Mouse (Mus musculus): ENCODE data around the gene Gm13698.
"Not testable (repeated sequence)": the region's sequence is repeated elsewhere in the genome, so short reads cannot be mapped to it uniquely, and the experiment has no call there.

Gene Gm13698

DNA sequence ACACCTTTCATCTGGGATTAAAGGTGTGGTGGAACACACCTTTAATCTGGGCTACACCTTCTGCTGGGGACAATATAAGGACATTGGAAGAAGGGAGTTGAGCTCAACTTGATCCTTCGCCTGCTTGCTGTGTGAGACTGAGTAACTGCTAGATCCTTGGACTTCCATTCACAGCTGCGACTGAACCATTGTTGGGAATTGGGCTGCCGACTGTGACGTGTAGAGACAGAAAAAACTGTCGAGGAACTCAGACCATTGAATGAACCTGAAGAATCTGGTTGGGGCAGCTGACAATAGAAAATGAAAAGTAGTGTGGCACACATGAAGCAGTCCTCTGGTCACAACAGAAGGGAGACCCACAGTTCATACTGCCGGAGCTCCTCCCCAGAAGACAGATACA, at the start of gene Gm13698:
Gm13698 (plus strand) TSS at position 301 of the 400 bp plus-strand sequence.
- in situ Hi-C loops (cut with MboI) = not testable (repeated sequence)

DNA sequence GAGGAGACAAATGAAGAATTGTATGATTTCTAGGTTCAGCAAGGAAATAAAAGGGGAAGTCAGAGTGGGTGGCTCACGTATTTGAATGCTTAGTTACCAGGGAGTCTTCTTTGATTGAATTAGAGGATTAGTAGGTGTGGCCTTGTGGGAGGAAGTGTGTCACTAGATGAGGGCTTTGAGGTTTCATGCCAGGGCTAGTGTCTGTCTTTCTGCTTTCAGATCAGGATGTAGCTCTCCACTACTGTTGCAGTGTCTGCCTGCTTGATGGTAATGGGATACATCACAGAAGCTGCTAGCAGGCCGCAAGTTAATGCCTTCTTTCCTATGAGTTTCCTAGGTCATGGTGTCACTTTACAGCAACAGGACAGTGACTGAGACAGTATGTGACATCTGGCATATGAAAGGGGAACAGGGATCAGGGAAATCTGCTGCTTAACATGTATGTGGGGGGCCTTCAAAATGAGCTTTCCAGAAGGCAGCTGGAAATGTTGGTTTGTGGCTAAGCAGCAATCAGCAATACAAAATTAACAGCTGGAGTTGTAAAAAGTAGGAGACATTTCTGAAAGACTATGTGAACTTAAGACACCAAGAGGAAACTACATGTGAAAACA, 25.9 kb upstream of the Gm13698 start:
- in situ Hi-C loops (cut with MboI) = no loop called here

DNA sequence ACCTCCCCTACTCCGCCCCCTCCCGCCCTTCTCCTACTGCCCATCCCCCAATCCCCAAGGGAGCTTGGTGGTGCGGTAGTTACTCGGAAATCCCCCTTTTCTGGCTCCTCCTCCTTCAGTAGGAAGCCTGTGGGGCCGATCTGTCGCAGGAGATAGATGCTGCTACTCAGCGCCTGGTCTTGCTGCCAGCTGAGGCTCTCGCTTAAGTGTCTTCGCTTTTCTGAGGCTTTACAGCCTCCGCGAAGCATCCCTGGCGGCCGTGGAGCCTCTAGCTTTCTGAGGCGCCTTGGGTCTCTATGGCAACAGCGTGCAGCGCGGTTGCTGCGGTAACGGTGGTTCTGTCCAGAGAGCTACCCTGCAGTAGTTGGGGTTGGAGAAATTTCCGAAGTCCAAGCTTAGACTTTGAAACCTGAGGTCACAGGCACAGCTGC, 14.5 kb upstream of the Gm13698 start, which contains the start of gene Zswim2:
Zswim2 (minus strand) TSS at position 298 of the 431 bp plus-strand sequence.
- in situ Hi-C loops (cut with MboI) = no loop called here

GRCm38 (mm10) chr2:83941378-83941777, 14.1 kb upstream of the Gm13698 start:
- in situ Hi-C loops (cut with MboI) = no loop called here

GRCm38 (mm10) chr2:83941792-83942191, 13.7 kb upstream of the Gm13698 start:
- in situ Hi-C loops (cut with MboI) = no loop called here

DNA sequence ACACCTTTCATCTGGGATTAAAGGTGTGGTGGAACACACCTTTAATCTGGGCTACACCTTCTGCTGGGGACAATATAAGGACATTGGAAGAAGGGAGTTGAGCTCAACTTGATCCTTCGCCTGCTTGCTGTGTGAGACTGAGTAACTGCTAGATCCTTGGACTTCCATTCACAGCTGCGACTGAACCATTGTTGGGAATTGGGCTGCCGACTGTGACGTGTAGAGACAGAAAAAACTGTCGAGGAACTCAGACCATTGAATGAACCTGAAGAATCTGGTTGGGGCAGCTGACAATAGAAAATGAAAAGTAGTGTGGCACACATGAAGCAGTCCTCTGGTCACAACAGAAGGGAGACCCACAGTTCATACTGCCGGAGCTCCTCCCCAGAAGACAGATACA, 5.7 kb downstream of the Gm13698 start, which contains the start of gene Gm13693:
Gm13693 (plus strand) TSS at position 301 of the 400 bp plus-strand sequence.
- in situ Hi-C loops (cut with MboI) = not testable (repeated sequence)

DNA sequence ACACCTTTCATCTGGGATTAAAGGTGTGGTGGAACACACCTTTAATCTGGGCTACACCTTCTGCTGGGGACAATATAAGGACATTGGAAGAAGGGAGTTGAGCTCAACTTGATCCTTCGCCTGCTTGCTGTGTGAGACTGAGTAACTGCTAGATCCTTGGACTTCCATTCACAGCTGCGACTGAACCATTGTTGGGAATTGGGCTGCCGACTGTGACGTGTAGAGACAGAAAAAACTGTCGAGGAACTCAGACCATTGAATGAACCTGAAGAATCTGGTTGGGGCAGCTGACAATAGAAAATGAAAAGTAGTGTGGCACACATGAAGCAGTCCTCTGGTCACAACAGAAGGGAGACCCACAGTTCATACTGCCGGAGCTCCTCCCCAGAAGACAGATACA, 11.5 kb downstream of the Gm13698 start, which contains the start of gene Gm13695:
Gm13695 (plus strand) TSS at position 301 of the 400 bp plus-strand sequence.
- in situ Hi-C loops (cut with MboI) = not testable (repeated sequence)

DNA sequence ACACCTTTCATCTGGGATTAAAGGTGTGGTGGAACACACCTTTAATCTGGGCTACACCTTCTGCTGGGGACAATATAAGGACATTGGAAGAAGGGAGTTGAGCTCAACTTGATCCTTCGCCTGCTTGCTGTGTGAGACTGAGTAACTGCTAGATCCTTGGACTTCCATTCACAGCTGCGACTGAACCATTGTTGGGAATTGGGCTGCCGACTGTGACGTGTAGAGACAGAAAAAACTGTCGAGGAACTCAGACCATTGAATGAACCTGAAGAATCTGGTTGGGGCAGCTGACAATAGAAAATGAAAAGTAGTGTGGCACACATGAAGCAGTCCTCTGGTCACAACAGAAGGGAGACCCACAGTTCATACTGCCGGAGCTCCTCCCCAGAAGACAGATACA, 17.3 kb downstream of the Gm13698 start, which contains the start of gene Gm13696:
Gm13696 (plus strand) TSS at position 301 of the 400 bp plus-strand sequence.
- in situ Hi-C loops (cut with MboI) = not testable (repeated sequence)

GRCm38 (mm10) chr2:83978633-83979032, 23.1 kb downstream of the Gm13698 start, which contains the start of gene Gm13694:
TSS of gene Gm13694 (plus strand) at chr2:83978933.
- in situ Hi-C loops (cut with MboI) = not testable (repeated sequence)

DNA sequence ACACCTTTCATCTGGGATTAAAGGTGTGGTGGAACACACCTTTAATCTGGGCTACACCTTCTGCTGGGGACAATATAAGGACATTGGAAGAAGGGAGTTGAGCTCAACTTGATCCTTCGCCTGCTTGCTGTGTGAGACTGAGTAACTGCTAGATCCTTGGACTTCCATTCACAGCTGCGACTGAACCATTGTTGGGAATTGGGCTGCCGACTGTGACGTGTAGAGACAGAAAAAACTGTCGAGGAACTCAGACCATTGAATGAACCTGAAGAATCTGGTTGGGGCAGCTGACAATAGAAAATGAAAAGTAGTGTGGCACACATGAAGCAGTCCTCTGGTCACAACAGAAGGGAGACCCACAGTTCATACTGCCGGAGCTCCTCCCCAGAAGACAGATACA, 28.9 kb downstream of the Gm13698 start, which contains the start of gene Gm13697:
Gm13697 (plus strand) TSS at position 301 of the 400 bp plus-strand sequence.
- in situ Hi-C loops (cut with MboI) = not testable (repeated sequence)

GRCm38 (mm10) chr2:83990253-83990652, 34.8 kb downstream of the Gm13698 start, which contains the start of gene Gm13691:
TSS of gene Gm13691 (plus strand) at chr2:83990553.
- in situ Hi-C loops (cut with MboI) = not testable (repeated sequence)

- in situ Hi-C loops (cut with MboI) = not testable (repeated sequence)
Measured at GRCm38 (mm10) chr2:83993639-83994255, 38.3 kb downstream of the Gm13698 start.

GRCm38 (mm10) chr2:83994526-83994925, 39.0 kb downstream of the Gm13698 start:
- in situ Hi-C loops (cut with MboI) = not testable (repeated sequence)

All from mature B cell (primary cell).